20 mouse cellular contexts compared by ENCODE assay signal in the genomic region with DNA sequence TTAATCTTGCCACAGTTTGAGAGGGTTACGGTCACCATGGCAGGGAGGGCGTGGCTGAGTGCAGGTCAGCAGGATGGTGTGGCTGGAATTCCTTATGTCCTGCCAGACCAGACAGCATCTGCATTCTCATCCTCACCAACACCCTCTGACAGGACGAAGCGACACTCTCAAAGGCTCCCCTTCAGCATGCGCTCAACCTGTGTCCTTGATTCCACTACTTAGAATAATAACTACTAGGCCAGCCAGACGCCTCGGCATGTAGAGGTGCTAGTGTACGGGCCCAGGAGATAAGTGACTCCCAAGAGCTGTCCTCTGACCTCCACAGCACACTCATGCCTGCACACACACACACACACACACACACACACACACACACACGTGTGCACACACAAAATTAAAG.
"Had no signal": no experiment of that assay in that cellular context is flagged by ENCODE, and none has a peak within 500 bp of the region (broad histone marks: within the 10 kb centered on the region; RNA-seq: fewer than 3 reads in every experiment).

No protein-coding gene starts in this region.

- H3K4me2 ChIP-seq: kidney, embryonic 15.5 days; liver, embryonic 13.5 days; lung, embryonic 14.5 days; midbrain, embryonic 13.5 days; neural tube, embryonic 13.5 days had no signal

- H3K4me3 ChIP-seq: kidney, embryonic 15.5 days; left cerebral cortex, adult 2 months; liver, embryonic 13.5 days; megakaryocyte, embryonic 14.5 days; midbrain, embryonic 10.5 days; midbrain, embryonic 13.5 days; myocyte; neural tube, embryonic 13.5 days had no signal

- H3K4me1 ChIP-seq: liver, embryonic 13.5 days; midbrain, embryonic 13.5 days had no signal

- H3K9me3 ChIP-seq: kidney, embryonic 15.5 days; liver, embryonic 13.5 days; megakaryocyte, embryonic 14.5 days; midbrain, embryonic 10.5 days; midbrain, embryonic 13.5 days; neural tube, embryonic 13.5 days had no signal

- H3K27me3 ChIP-seq: kidney, embryonic 15.5 days; liver, embryonic 13.5 days; midbrain, embryonic 13.5 days; neural tube, embryonic 13.5 days had no signal

- DNase-seq: kidney, postnatal 10 days; kidney, postnatal 36 days; layer of hippocampus, postnatal 36 days; liver, embryonic 13.5 days; lung, embryonic 14.5 days; lung, postnatal 10 days; lung, postnatal 36 days; right cerebral cortex, adult 18-20 months; right cerebral cortex, postnatal 14 days; right cerebral cortex, postnatal 4 days; thymus, postnatal 36 days had no signal

- H3K9ac ChIP-seq: kidney, embryonic 15.5 days; liver, embryonic 13.5 days; lung, embryonic 14.5 days; midbrain, embryonic 13.5 days; neural tube, embryonic 13.5 days had no signal

- ATAC-seq: midbrain, embryonic 13.5 days; midbrain, embryonic 16.5 days had no signal

- H3K36me3 ChIP-seq: kidney, embryonic 15.5 days; liver, embryonic 13.5 days; midbrain, embryonic 10.5 days; midbrain, embryonic 13.5 days; neural tube, embryonic 13.5 days had no signal

- H3K27ac ChIP-seq: kidney, embryonic 15.5 days; left cerebral cortex, adult 2 months; liver, embryonic 13.5 days; midbrain, embryonic 10.5 days; midbrain, embryonic 13.5 days; neural tube, embryonic 13.5 days; stomach, postnatal 0 days had no signal
